Mouse (Mus musculus): Measurements from ENCODE around the gene Atp6v0a1.

GRCm38 (mm10) chr11:100994233-100994632 is 15.0 kb upstream of the Atp6v0a1 start:
- TF ChIP-seq CTCF (IDR thresholded peaks at IDR 0.05; ENCODE audit: low read depth, low read length), result no peak
- TF ChIP-seq POLR2A (IDR thresholded peaks at IDR 0.05; ENCODE audit: extremely low read depth, insufficient read depth, low read length), result no peak

Measured in liver, adult 2 months (tissue).